Mouse (Mus musculus): Measurements from ENCODE around the gene Gm17079.
"Not testable (repeated sequence)": the region's sequence is repeated elsewhere in the genome, so short reads cannot be mapped to it uniquely, and the experiment has no call there.

Gm17079 gene

DNA sequence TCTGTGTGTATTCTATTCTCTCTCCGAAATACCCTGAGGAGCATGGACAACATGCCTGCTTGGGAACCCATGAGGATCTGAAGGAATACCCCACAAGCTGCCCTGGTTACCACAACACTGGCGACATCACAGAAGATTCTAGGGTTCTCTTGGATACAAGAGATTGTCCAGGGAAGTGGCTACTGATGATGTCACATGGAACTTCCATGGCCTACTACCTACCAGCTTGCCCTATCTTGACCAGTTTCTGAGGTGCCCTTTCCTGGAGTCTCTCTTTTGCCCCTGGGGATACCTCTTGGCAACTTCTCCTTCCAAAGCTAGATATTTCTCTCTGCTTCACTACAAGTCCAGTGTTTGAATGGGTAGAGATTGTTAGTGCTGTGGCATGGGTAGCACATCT is at the start of gene Gm17079:
Gene Gm17079 (minus strand): TSS at position 101 of the 400 bp plus-strand sequence.
- DNase-seq (ENCODE audit: extremely low read depth, low read depth), result not testable (repeated sequence)

DNA sequence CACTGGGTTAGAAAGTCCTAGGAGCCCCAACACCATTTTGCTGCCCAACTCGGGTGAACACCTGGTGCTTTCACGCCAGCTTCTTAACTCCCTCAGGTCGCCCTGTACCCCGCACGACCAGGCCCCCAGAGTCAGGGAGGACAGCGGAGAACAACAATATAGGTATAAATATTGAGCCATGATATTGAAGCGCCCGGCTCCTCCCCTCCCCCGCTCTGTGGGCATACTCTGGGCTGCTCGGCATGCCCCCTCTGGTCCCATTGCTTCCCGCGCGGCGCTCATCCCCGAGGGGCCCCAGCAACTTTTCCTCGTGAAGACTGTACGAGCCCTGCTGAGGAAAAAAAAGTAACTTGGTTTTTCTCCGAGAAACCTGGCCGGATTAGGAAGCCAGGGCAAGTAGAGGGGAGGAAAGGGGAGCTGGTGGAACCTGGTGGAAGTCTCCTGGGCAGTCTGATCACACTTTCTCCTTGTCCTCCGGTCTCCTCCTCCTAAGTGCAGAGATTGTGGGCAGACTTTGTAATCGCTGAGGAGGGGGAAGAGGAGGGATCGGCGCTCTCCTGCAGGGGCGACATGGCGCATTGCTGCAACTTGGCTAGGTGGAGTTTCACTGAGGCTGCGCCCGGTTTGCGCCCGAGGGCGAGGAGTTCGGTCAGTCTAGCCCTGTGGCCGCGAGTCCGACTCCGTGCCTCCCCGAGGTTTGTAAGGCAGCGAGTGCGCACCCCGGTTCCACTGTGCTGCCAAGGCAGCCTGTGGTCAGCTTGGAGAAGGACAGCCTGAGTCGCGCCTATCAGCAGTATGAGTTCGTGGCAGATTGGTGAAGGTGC is 45.3 kb upstream of the Gm17079 start:
- DNase-seq (ENCODE audit: extremely low read depth, low read depth), result no peak

DNA sequence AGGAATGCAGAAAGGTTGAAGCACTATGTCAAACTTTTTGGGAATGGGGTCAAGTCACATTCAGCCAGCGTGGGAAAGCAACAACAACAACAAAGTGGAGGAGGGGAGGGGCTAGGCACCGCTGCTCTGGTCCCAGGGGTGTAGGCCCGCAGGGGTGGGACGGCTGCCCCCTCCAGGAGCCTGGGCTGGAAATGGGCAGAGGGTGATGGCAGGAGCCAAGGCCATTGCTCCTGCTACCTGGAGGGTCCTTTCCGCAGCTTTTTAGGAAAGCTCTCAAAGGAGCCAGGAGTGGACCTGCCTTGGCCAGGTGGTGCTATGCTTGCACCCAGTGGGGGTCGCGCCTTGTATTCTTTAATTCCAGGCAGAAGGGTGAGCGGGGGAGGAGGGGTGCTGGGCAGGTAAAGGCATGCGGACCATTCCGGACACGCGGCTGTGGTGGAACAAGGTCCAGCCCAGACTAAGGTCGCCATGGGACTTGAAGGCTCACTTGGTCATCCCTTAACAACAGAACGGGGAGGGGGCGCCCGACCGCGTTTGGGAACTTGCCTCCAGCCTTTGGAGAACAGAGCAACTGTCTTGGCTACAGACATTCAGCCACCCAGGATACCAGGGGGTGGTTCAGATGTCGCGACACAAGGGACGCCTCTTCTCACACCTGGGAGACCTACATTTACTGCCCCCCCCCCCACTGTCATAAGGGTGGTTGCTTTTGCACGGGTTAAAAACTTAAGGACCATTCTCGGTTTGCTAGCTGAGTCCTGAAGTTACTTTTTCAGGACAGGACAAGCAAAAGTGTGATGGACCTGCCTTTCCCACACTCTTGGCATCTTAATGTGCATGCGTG is 44.1 kb upstream of the Gm17079 start:
- no peak for DNase-seq (ENCODE audit: extremely low read depth, low read depth)

DNA sequence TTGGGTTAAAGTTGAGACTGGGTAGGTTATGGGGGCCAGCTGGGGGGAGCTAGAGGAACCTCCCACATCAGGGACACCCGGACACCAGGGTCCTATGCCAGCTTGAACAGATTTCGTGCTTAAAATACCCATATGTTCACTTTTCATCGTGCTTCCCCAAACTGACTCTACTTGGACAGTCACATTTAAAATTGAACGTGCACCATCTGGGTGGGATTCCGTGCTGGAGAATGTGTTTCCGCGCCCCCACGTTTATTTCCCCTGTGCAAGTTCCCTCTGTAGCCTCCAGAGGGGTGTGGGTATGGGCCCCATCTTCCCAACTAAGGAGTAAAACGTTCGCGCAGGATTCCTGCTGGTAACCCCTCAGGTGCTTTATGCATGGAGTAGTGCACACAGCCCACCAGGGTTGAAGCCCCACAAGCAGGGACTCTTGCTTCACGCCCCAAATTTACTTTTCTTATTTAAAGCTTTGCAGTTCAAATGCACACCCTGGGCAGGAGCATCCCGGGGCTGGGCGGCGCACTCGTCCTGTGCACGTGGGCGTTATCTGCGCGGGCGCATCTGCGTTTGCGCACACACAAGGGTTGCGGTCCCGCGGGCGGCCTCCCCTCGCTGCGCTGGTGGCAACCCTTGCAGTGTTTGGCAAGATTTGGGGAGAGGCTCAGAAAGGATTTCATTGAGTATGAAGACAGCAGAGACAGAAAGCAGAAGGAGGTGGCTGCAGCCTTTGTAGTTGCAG is 43.3 kb upstream of the Gm17079 start:
- DNase-seq (ENCODE audit: extremely low read depth, low read depth), result no peak

DNA sequence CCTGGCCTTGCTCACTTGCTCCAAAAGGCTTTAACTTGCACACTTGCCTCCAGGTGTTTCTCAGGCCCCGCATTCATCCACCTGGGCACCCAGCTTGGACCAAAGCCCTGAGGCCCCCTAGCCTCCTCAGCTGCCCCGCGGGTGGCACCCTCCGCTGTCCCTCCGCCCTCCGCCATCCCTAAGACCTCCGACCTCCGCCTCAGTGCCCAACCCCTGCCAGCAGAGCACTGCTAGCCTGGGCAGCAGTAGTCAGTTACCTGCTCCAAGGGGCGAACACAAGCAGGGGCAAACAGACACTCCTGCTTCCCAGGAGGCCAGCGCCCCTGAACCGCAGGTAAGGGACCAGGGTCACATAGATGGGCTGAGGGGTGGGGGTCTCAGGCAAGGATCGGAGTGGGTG is 42.7 kb upstream of the Gm17079 start:
- no peak for DNase-seq (ENCODE audit: extremely low read depth, low read depth)

DNA sequence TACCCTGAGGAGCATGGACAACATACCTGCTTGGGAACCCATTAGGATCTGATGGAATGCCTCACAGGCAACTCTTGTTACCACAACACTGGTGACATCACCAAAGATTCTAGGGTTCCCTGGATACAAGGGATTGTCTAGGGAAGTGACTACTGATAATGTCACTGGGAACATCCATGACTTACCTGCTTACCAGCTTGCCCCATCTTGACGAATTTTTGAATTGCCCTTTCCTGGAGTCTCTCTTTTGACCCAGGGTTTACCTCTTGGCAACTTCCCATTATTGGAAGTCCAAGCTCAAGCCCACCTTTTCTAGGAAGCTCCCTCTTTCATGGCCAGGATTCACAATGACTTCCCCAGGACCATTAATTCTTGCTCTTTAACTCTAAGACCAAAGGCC is 21.8 kb upstream of the Gm17079 start, which contains the start of gene Gm5800:
Gene Gm5800 (minus strand): TSS at position 101 of the 400 bp plus-strand sequence.
- DNase-seq (ENCODE audit: extremely low read depth, low read depth), result no peak

DNA sequence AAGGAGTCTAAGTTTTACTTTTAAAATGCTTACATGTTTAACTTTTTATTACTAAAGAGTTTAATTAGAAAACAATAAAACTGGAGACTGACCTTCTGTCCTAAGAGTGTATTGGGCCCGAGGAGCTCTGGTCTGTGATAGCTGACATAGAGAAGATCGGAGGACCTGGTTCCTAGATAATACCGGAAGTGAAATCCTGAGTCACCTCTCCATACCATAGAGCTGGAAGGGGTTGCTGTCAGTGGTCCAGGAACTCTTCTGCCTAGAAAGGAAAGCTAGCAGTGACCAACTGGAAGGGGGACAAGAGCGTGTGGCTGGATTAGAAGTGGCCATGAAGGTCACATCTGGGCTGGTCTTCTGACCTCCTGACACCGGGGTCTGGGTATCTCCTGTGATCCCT is 18.0 kb downstream of the Gm17079 start:
- no peak for DNase-seq (ENCODE audit: extremely low read depth, low read depth)
